Mouse (Mus musculus) retina, postnatal 1 day (tissue): ENCODE data around the gene Gm20661.
"Not testable (repeated sequence)": the region's sequence is repeated elsewhere in the genome, so short reads cannot be mapped to it uniquely, and the experiment has no call there.

Experiments
- DNase-seq: peaks from one replicate; pipeline ENCODE4 v3.0.0-alpha.2; 2012

Gm20661 gene

DNA sequence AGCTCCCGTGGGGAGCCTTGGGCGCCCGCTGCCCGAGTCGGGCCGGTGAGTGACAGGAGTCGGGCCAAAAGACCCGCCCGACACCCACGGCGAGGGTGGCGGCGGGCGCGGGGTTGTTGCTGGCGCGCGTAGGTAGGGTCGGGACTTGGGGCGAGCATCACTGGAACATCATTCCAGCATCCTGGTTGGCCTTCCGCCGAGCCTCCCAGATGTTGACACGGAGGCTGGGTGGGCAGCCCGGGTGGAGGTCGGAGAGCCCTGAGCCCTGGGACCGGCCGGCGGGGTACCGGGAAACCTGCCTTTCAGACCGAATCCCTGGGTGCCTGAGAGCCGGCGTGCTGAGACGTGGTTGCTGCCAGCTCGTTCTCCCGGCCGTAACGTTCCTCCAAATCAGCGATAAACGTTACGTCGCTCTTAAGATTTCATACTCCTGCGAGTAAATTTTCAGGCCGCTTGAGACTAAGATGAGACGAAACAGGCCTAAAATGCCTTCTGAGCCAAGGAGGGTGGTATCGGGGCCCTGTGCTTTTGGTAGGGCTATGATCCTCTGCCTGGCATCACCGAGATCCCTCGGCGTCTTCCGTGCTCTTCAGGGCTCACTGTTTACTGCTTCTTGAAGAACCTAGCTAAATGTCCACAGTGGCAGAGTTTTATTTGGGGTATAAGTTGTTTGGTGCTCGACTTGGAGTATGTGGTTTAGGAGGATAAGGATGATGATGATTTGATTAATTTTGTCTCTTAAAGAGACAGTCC, 20.1 kb downstream of the Gm20661 start:
- peak; percentile 41 for DNase-seq

- peak; percentile 30 for DNase-seq
These were observed 20.7 kb downstream of the Gm20661 start for GRCm38 (mm10) chr9:108003531-108003890.

DNA sequence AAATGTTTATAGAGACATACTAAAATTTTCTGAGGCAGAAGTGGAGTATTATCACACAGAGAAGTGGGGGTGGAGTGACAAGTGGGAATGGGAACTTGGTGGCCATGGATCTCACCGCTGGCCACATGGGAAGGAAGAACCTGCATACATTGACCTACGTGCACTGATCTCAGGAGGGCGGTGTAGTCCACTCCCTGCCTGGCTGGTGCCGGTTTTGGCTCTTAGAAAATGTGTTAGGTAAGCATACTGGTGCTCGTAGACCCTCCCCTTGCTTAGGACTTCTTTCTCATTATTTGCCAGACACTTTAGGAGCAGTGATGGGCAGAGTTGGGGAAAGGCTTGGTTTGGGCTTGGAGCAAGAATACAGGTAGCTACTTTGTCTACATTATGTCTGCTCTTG, 25.2 kb downstream of the Gm20661 start:
- DNase-seq: no peak

- no peak for DNase-seq
These were observed 27.5 kb downstream of the Gm20661 start for GRCm38 (mm10) chr9:108010385-108010784.

GRCm38 (mm10) chr9:108013577-108013976, 30.7 kb downstream of the Gm20661 start:
- DNase-seq: not testable (repeated sequence)

GRCm38 (mm10) chr9:108017127-108017526, 34.3 kb downstream of the Gm20661 start:
- no peak for DNase-seq

GRCm38 (mm10) chr9:108020741-108021140, 37.9 kb downstream of the Gm20661 start:
- DNase-seq: no peak

GRCm38 (mm10) chr9:108023216-108023615, 40.4 kb downstream of the Gm20661 start:
- DNase-seq: no peak

DNA sequence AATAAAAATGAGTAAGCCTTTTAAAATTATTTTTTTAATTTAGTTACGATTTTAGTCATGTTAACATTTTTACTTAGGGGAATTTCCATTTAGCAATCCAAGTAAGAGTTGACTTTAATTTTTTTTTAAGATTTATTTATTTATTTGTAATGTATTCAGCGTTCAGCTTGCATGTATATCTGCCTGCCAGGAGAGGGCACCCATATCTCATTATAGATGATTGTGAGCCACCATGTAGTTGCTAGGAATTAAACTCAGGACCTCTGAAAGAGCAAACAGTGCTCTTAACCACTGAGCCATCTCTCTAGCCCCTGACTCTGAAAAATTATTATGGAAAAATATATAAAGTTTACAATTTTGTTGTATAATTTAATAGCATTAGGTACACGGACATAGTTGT, 43.7 kb downstream of the Gm20661 start:
- DNase-seq: no peak

- DNase-seq: no peak
These were observed 45.0 kb downstream of the Gm20661 start for GRCm38 (mm10) chr9:108027867-108028266.

DNA sequence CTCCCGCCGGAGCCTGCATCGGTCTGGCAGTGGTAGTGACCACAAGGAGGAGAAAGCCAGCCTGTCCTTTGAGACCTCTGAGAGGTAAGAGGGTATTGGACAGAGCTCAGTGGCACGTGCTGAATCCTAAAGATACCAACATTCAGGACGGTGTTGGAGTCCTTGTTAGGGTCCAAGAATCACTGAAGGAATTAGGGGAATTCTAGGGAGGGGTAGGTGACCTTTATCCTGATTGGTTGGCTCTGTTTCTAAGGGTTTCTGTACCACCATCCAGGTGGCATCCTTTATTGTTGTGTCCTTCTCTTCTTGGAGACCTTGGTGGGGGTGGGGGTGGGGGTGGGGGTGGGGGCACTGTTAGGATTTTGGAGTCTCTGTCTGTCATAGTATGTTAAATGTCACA, 49.3 kb downstream of the Gm20661 start:
- no peak for DNase-seq

DNA sequence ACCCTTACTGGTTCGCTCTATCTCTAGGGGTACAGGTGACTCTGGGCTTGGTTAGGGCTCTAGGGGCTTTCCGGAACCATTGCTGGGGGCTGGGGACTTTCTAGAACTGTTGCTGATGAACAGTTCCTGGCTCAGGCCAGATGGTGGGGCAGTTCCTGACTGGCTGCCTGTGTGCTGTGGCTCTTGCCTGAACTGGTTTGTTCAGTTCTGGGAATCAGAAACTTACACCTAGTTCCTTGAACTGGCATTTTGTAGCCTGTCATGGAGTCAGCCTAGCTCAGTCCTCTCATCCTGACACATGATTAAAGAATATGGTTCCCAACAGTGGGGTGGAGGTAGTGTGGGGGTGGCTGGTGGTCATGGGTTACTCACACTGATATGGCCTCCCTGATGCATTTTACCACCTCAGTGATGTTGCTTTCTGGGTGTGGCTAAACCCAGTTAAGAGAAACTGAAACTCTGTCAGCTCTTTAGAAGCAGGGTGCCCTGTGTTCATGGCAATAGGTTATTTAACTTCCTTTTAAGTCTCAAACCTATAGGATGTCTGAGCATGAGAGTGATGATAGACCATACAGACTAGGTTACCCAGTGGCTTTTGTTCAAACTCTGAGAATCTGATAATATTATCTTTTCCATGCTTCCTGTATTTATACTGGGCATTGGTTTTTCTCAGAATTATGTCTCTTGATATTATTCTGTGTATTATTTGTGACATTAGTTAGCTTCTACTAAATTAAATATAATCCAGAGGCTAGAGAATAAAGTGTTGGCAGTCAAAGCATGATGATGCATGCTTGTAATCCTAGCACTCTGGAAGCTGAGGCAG, 52.7 kb downstream of the Gm20661 start:
- no peak for DNase-seq
